Mouse (Mus musculus): Measurements from ENCODE around the gene Olfr460. TPM values are rescaled to one million over a fixed set of nuclear protein-coding genes. Genes with fewer than 3 reads are reported as not detected.
"Not testable (repeated sequence)": the region's sequence is repeated elsewhere in the genome, so short reads cannot be mapped to it uniquely, and the experiment has no call there.

Gene Olfr460
- not detected for total RNA-seq (2021)
- long read RNA-seq = 0 reads

GRCm38 (mm10) chr6:40569187-40569586, at the start of gene Olfr460:
TSS of gene Olfr460 (plus strand) at chr6:40569487.
- no peak for DNase-seq (ENCODE audit: low spot score in 2 of 2)

GRCm38 (mm10) chr6:40544690-40545089, 24.6 kb upstream of the Olfr460 start:
- DNase-seq (ENCODE audit: low spot score in 2 of 2) = no peak

- DNase-seq (ENCODE audit: low spot score in 2 of 2) = no peak
Observed at GRCm38 (mm10) chr6:40554950-40555349, 14.3 kb upstream of the Olfr460 start, which contains the start of gene Olfr461. TSS of gene Olfr461 (minus strand) at chr6:40555050.

- no peak for DNase-seq (ENCODE audit: low spot score in 2 of 2)
Observed at GRCm38 (mm10) chr6:40573618-40574017, 4.3 kb downstream of the Olfr460 start.

GRCm38 (mm10) chr6:40576305-40576704, 7.0 kb downstream of the Olfr460 start:
- no peak for DNase-seq (ENCODE audit: low spot score in 2 of 2)

- no peak for DNase-seq (ENCODE audit: low spot score in 2 of 2)
Observed at GRCm38 (mm10) chr6:40584336-40584735, 15.0 kb downstream of the Olfr460 start.

GRCm38 (mm10) chr6:40585645-40586044, 16.4 kb downstream of the Olfr460 start, which contains the start of gene Clec5a:
TSS of gene Clec5a (minus strand) at chr6:40585821.
- no peak for DNase-seq (ENCODE audit: low spot score in 2 of 2)

- no peak for DNase-seq (ENCODE audit: low spot score in 2 of 2)
Observed at GRCm38 (mm10) chr6:40588346-40588745, 19.1 kb downstream of the Olfr460 start.

- no peak for DNase-seq (ENCODE audit: low spot score in 2 of 2)
Observed at GRCm38 (mm10) chr6:40594804-40595550, 25.7 kb downstream of the Olfr460 start.

GRCm38 (mm10) chr6:40598546-40598945, 29.3 kb downstream of the Olfr460 start:
- DNase-seq (ENCODE audit: low spot score in 2 of 2) = not testable (repeated sequence)

- peak; percentile 63 to 81 for DNase-seq (ENCODE audit: low spot score in 2 of 2)
Observed at GRCm38 (mm10) chr6:40607431-40607830, 38.1 kb downstream of the Olfr460 start.

GRCm38 (mm10) chr6:40610244-40610643, 41.0 kb downstream of the Olfr460 start:
- peak; percentile 45 to 76 for DNase-seq (ENCODE audit: low spot score in 2 of 2)

- no peak for DNase-seq (ENCODE audit: low spot score in 2 of 2)
Observed at GRCm38 (mm10) chr6:40613260-40613852, 44.1 kb downstream of the Olfr460 start, which contains the start of gene Tas2r138. TSS of gene Tas2r138 (minus strand) at chr6:40613310.

- peak; percentile 16 to 71 for DNase-seq (ENCODE audit: low spot score in 2 of 2)
Observed at GRCm38 (mm10) chr6:40617965-40618364, 48.7 kb downstream of the Olfr460 start.

Other genes with a start within 250 kb of the Olfr460 start
- gene Agk, start 244.3 kb upstream of the Olfr460 start, total RNA-seq (2021) = 10 to 100 TPM; 41.1 to 43.6 TPM
- gene E330009J07Rik, start 133.4 kb upstream of the Olfr460 start, total RNA-seq (2021) = 10 to 100 TPM; 48.2 to 49.6 TPM
- gene Wee2, start 130.4 kb upstream of the Olfr460 start, total RNA-seq (2021) = not detected
- 10 to 100 TPM; 29.9 to 30.0 TPM for gene Ssbp1, start 98.1 kb upstream of the Olfr460 start, total RNA-seq (2021)
- not detected for gene Tas2r137, start 78.3 kb upstream of the Olfr460 start, total RNA-seq (2021)
- gene Tas2r108, start 76.0 kb upstream of the Olfr460 start, total RNA-seq (2021) = not detected
- gene Prss37, start 50.0 kb upstream of the Olfr460 start, total RNA-seq (2021) = not detected
- gene Olfr461, start 14.4 kb upstream of the Olfr460 start, total RNA-seq (2021) = not detected
- gene Clec5a, start 16.3 kb downstream of the Olfr460 start, total RNA-seq (2021) = 1 to 10 TPM in 1 of 2 experiments, under 1 TPM in 1; 0.99 to 1.4 TPM
- gene Tas2r138, start 43.8 kb downstream of the Olfr460 start, total RNA-seq (2021) = not detected
- gene Mgam, start 59.3 kb downstream of the Olfr460 start, total RNA-seq (2021) = not detected